Mouse (Mus musculus): ENCODE results near the gene Ube2l6. TPM values are rescaled to one million over a fixed set of nuclear protein-coding genes. Genes with fewer than 3 reads are reported as not detected.

Ube2l6 gene
- 20.4 TPM for polyA plus RNA-seq (2014; fragmentation: Illumina TruSeq; extraction: RNeasy Lipid Tissue Mini Kit (QIAGEN cat#74804); ENCODE audit: low read depth, low replicate concordance)

DNA sequence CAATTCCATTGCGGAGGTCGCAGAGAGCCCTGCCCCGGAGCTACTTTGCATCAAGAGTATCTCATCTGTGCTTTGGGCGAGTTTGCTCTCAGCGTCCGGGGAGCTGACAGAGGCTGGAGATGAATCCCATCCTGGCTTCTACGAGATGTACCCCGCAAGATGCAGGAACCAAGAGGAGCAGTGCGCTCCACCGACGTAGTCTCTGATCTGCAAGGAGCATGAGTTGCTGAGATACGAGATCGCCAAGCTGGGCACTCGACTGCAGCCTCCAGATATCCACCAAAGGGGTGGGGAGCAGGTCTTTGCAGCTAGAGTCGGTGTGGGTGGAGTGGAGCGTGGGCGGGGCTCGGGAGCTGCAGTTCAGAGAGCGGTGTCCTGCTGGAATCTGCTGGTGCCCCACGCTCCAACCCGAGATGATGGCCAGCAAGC lies at the start of gene Ube2l6:
TSS of gene Ube2l6 (plus strand) at position 336 of the 429 bp plus-strand sequence.

DNA sequence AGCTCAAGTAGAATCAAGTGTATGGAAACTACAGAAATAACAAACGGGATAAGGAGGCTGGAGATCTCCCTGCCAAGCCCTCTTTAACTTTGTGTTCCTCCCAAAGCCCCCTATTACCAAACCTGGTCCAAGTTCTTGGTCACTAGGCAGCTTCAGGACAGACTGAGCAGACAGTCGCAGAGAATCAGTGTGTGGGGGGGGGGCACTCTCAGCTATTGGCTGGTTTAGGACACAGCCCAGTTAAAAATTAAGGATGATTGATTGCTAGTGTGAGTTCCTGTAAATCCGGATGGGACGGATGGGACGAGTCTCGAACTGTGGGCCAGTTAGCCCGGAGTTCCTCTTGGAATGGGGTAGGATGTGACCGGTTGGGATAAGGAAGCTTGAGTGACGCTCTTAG lies 23.4 kb upstream of the Ube2l6 start, which contains the start of gene Serping1:
TSS of gene Serping1 (minus strand) at position 204 of the 400 bp plus-strand sequence.

DNA sequence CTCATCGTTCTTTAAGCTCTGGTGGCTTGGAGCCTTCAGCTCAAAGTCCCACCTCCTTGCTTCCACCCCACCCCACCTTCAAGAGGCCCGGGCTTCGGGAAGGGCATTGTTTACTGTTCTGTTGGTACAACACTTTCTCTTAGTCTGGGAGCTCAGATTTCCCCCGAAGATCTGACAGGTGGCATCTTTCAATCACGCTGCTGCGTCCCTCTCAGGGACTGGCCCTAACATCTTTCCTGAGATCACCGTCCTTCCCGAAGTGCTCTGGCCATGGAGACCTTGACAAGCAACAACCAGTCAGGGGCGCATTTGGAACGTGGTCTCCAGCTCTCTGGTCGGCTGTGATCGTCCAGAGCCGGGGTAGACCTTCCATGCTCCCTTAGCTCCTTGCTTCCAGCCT lies 23.9 kb downstream of the Ube2l6 start, which contains the start of gene Smtnl1:
TSS of gene Smtnl1 (minus strand) at position 101 of the 400 bp plus-strand sequence.

DNA sequence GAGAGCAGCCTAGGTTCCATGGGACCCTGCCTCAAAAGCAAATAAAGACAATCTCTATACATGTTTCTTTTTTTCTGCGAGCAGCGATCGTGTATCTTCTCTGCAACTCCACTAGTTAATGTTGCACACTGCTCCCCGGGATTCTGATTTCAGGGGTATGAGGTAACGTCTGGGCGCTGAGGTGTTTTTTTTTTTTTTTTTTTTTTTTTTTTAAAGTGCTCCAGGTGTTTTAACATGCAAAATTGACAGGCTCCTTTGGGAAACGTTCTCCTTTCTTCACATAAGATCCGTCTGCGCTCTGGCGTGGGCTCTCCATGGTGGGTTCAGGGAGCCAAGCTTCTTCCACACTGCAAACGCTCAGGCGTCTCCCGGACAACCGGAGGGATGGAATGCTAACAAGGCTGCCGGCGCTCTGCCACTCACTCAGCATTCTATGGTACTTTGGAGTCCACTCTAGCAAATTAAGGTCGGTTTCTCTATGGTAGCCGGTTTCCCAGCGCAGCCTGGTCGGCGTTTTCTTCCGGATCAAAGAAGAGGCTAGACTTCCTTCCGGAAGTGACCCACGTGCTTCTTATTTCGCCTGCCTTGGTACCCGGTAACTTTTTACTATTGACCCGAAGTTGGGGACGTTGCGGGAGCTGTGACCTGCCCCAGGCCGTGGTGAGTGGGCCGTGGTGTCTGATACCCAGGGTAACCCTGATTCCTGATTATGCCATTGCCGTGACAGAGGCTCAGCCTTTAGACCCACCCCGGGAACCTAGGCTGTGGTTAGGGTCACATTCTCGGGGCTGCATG lies 28.1 kb downstream of the Ube2l6 start, which contains the start of gene Timm10:
TSS of gene Timm10 (plus strand) at position 510 of the 795 bp plus-strand sequence.

DNA sequence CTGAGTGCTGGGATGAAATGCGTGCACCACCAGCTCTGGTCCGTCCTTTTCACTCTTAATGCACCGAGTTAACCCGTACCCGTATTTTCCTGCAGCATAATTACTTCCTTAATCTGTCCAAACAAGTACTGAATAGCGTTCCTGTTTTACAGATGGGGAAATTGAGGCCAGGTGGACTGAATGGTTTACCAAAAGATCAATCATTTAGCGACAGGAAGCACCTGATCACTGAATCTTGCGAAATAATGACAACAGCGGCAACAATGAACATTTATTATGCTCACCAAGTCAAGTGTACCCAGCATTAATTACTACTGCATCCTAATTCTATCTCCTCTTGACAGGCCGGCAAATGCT lies 39.9 kb downstream of the Ube2l6 start, which contains the start of gene Slc43a1:
TSS of gene Slc43a1 (plus strand) at position 258 of the 357 bp plus-strand sequence.

Other genes with a start within 250 kb of the Ube2l6 start
- gene Ctnnd1, start 148.1 kb upstream of the Ube2l6 start, polyA plus RNA-seq (2014; fragmentation: Illumina TruSeq; extraction: RNeasy Lipid Tissue Mini Kit (QIAGEN cat#74804); ENCODE audit: low read depth, low replicate concordance): 50.6 TPM
- gene Btbd18, start 139.7 kb upstream of the Ube2l6 start, polyA plus RNA-seq (2014; fragmentation: Illumina TruSeq; extraction: RNeasy Lipid Tissue Mini Kit (QIAGEN cat#74804); ENCODE audit: low read depth, low replicate concordance): not detected
- gene Selenoh, start 128.1 kb upstream of the Ube2l6 start, polyA plus RNA-seq (2014; fragmentation: Illumina TruSeq; extraction: RNeasy Lipid Tissue Mini Kit (QIAGEN cat#74804); ENCODE audit: low read depth, low replicate concordance): 31.5 TPM
- gene Gm28635, start 120.8 kb upstream of the Ube2l6 start, polyA plus RNA-seq (2014; fragmentation: Illumina TruSeq; extraction: RNeasy Lipid Tissue Mini Kit (QIAGEN cat#74804); ENCODE audit: low read depth, low replicate concordance): not detected
- 15.4 TPM for gene Med19, start 120.4 kb upstream of the Ube2l6 start, polyA plus RNA-seq (2014; fragmentation: Illumina TruSeq; extraction: RNeasy Lipid Tissue Mini Kit (QIAGEN cat#74804); ENCODE audit: low read depth, low replicate concordance)
- gene Tmx2, start 119.7 kb upstream of the Ube2l6 start, polyA plus RNA-seq (2014; fragmentation: Illumina TruSeq; extraction: RNeasy Lipid Tissue Mini Kit (QIAGEN cat#74804); ENCODE audit: low read depth, low replicate concordance): 102 TPM
- 53.7 TPM for gene Zdhhc5, start 83.6 kb upstream of the Ube2l6 start, polyA plus RNA-seq (2014; fragmentation: Illumina TruSeq; extraction: RNeasy Lipid Tissue Mini Kit (QIAGEN cat#74804); ENCODE audit: low read depth, low replicate concordance)
- gene Clp1, start 71.5 kb upstream of the Ube2l6 start, polyA plus RNA-seq (2014; fragmentation: Illumina TruSeq; extraction: RNeasy Lipid Tissue Mini Kit (QIAGEN cat#74804); ENCODE audit: low read depth, low replicate concordance): 4.6 TPM
- gene Ypel4, start 64.8 kb upstream of the Ube2l6 start, polyA plus RNA-seq (2014; fragmentation: Illumina TruSeq; extraction: RNeasy Lipid Tissue Mini Kit (QIAGEN cat#74804); ENCODE audit: low read depth, low replicate concordance): 2.2 TPM
- 2.0 TPM for gene Gm19426, start 55.2 kb upstream of the Ube2l6 start, polyA plus RNA-seq (2014; fragmentation: Illumina TruSeq; extraction: RNeasy Lipid Tissue Mini Kit (QIAGEN cat#74804); ENCODE audit: low read depth, low replicate concordance)
- 157 TPM for gene Serping1, start 23.4 kb upstream of the Ube2l6 start, polyA plus RNA-seq (2014; fragmentation: Illumina TruSeq; extraction: RNeasy Lipid Tissue Mini Kit (QIAGEN cat#74804); ENCODE audit: low read depth, low replicate concordance)
- gene Smtnl1, start 23.8 kb downstream of the Ube2l6 start, polyA plus RNA-seq (2014; fragmentation: Illumina TruSeq; extraction: RNeasy Lipid Tissue Mini Kit (QIAGEN cat#74804); ENCODE audit: low read depth, low replicate concordance): not detected
- 113 TPM for gene Timm10, start 28.2 kb downstream of the Ube2l6 start, polyA plus RNA-seq (2014; fragmentation: Illumina TruSeq; extraction: RNeasy Lipid Tissue Mini Kit (QIAGEN cat#74804); ENCODE audit: low read depth, low replicate concordance)
- 2.1 TPM for gene Slc43a1, start 40.0 kb downstream of the Ube2l6 start, polyA plus RNA-seq (2014; fragmentation: Illumina TruSeq; extraction: RNeasy Lipid Tissue Mini Kit (QIAGEN cat#74804); ENCODE audit: low read depth, low replicate concordance)
- 1.5 TPM for gene Rtn4rl2, start 87.9 kb downstream of the Ube2l6 start, polyA plus RNA-seq (2014; fragmentation: Illumina TruSeq; extraction: RNeasy Lipid Tissue Mini Kit (QIAGEN cat#74804); ENCODE audit: low read depth, low replicate concordance)
- gene Slc43a3, start 137.8 kb downstream of the Ube2l6 start, polyA plus RNA-seq (2014; fragmentation: Illumina TruSeq; extraction: RNeasy Lipid Tissue Mini Kit (QIAGEN cat#74804); ENCODE audit: low read depth, low replicate concordance): 77.8 TPM
- not detected for gene Prg2, start 181.6 kb downstream of the Ube2l6 start, polyA plus RNA-seq (2014; fragmentation: Illumina TruSeq; extraction: RNeasy Lipid Tissue Mini Kit (QIAGEN cat#74804); ENCODE audit: low read depth, low replicate concordance)
- not detected for gene Prg3, start 189.4 kb downstream of the Ube2l6 start, polyA plus RNA-seq (2014; fragmentation: Illumina TruSeq; extraction: RNeasy Lipid Tissue Mini Kit (QIAGEN cat#74804); ENCODE audit: low read depth, low replicate concordance)
- gene Ssrp1, start 238.4 kb downstream of the Ube2l6 start, polyA plus RNA-seq (2014; fragmentation: Illumina TruSeq; extraction: RNeasy Lipid Tissue Mini Kit (QIAGEN cat#74804); ENCODE audit: low read depth, low replicate concordance): 57.6 TPM
- 1.2 TPM for gene P2rx3, start 238.6 kb downstream of the Ube2l6 start, polyA plus RNA-seq (2014; fragmentation: Illumina TruSeq; extraction: RNeasy Lipid Tissue Mini Kit (QIAGEN cat#74804); ENCODE audit: low read depth, low replicate concordance)
- gene Tnks1bp1, start 249.2 kb downstream of the Ube2l6 start, polyA plus RNA-seq (2014; fragmentation: Illumina TruSeq; extraction: RNeasy Lipid Tissue Mini Kit (QIAGEN cat#74804); ENCODE audit: low read depth, low replicate concordance): 28.0 TPM